Mouse (Mus musculus): Measurements from ENCODE around the gene 1810010D01Rik. TPM values are rescaled to one million over a fixed set of nuclear protein-coding genes. Genes with fewer than 3 reads are reported as not detected.

The 1810010D01Rik gene
- total RNA-seq, 2 experiments from 2014 or later, result not detected

DNA sequence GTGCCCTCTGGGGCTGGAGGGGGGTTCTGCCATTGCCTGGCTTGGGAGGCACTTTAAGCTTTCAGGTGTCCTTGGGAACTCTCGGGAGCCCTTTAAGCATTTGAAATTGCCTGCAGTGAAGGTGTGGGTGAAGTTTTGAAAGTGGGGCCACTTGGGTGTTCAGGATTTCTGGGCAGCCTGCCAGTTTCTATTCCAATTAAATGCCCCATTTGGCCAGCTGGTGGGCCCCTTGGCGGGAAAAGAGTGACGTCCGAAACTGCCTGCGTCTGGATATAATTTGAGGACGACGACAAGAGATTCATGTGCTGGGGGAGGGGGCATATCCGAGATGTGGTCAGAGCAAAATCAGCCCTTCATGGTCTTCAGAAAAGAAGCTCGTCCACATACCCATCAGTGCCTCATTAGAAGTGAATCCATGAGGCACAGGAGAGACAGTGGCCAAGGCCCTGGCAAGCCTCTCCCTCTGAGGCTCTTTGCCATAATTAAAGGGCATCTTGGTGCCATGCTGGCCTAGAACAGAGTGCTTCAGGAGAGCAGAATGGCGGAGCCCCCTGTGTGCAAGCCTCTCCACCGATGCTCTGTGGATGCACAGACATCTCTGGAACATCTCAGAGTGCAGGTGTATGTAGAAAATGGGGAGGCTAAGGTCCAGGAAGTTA is 26.4 kb downstream of the 1810010D01Rik start:
- no peak for ATAC-seq (replicated peaks; ENCODE audit: low FRiP score, poor library complexity, severe bottlenecking)

DNA sequence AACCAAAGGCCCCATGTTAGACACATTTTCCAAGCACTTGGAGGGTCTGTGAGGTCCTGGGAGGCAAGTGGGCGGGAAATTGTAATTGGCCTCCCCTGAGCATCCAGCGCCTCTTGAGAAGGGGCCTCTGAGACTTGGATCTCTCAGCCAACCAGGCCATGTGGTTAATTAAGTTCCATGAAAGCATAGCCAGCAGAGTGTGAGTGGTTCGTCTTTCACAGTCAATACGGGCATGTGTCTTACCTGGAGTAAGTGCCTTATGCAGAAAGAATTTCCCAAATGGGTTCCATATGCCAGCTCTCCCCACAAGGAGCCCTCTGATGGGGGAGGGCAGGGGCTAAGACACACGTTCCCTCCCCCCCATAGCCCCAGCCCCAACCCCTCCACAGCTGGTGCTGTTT is 28.2 kb downstream of the 1810010D01Rik start:
- ATAC-seq (replicated peaks; ENCODE audit: low FRiP score, poor library complexity, severe bottlenecking), result no peak

DNA sequence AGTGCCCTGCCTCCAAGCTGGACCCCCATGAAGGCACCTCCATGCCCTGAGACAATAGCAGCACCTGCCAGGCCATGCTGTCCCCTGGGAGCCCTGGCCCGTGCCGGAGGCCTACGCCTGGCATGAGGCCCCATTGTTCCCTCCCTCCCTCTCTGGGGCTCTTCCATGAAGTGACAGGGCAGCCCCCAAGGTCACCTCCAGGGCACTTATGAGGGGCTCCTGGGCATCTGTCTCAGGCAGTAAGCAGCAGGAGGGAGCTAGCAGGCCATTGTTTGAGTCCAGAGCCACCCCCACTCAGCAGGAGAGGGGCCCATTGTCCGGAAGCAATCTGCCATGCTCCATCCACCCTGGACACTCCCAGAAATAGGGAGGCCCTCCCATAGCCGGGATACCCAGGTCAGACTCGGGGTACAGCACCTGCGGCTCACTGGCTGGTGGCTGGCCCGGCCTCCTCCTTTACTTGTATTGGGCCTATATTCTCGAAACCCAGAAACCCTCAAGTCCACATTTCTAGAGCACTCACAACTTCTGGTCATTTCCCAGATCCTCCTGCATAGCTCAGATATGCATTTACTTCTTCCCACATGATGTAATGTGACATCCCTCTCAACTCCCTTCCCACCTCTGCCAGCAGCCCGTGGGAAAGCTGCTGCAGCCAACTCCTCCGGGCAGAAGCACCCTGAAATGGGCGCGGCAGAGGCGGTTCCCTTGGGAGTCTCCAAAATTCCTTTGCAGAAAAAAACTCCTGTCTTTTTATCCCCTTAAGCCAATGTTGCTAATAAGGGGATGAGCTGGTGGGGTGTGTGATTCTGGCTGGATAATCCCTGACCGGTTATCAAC is 30.9 kb downstream of the 1810010D01Rik start:
- no peak for ATAC-seq (replicated peaks; ENCODE audit: low FRiP score, poor library complexity, severe bottlenecking)

DNA sequence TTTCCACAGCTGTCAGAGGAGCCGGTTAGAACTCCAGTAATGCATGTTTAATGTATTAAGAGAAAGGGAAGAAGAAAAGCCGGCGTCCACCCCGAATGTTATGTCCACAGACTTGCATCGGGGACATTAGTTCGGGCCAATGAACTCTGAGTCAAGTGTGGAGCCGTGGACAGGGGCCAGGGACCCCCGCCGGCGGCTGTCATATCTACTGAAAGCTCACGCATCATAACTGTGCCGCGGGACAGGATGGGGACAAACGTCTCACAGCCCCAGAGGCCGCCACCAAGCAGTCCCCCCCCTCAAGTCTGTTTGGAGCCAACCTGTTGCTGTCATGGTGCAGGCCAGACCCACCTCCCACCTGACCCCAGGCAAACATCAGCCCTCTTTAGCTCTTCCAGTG is 34.4 kb downstream of the 1810010D01Rik start:
- no peak for ATAC-seq (replicated peaks; ENCODE audit: low FRiP score, poor library complexity, severe bottlenecking)

DNA sequence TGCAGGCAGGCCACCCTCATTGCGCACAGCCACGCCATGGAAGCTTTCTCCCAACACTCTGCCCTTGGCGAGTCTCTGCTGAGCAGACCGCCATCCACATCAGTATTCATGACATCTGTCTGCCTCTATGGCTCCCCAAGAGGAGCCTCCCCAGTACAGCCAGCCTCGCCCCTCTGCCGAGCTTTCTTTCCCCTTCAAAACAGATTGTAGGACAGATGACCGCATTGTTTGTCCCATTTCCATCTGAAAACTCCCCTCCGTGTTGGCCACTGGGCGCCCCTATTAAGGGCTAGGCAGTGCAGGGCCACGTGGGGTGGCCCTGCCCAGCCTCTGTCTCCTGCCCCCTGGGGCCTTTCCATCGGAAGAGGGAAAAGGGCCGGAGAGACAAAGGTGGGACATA is 34.8 kb downstream of the 1810010D01Rik start:
- no peak for ATAC-seq (replicated peaks; ENCODE audit: low FRiP score, poor library complexity, severe bottlenecking)

DNA sequence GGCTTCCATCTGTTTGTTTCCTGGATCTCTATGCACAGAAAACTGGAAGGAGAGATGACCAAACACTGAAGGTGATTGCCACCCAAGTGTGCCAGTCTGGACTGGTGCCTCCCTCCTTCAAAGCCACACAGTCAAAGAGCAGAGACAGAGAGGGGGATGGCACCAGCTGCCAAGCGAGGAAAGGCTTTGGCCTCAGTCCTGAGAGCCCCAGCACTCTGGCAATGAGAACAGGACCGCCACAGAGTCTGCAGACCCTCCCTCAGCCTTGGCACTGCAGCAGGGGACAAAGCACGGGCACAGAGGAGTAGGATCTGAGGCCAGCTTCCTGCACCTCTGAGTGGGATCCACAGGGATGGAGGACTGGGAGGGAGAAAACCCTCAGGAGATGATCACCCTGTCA is 38.2 kb downstream of the 1810010D01Rik start:
- ATAC-seq (replicated peaks; ENCODE audit: low FRiP score, poor library complexity, severe bottlenecking), result no peak

DNA sequence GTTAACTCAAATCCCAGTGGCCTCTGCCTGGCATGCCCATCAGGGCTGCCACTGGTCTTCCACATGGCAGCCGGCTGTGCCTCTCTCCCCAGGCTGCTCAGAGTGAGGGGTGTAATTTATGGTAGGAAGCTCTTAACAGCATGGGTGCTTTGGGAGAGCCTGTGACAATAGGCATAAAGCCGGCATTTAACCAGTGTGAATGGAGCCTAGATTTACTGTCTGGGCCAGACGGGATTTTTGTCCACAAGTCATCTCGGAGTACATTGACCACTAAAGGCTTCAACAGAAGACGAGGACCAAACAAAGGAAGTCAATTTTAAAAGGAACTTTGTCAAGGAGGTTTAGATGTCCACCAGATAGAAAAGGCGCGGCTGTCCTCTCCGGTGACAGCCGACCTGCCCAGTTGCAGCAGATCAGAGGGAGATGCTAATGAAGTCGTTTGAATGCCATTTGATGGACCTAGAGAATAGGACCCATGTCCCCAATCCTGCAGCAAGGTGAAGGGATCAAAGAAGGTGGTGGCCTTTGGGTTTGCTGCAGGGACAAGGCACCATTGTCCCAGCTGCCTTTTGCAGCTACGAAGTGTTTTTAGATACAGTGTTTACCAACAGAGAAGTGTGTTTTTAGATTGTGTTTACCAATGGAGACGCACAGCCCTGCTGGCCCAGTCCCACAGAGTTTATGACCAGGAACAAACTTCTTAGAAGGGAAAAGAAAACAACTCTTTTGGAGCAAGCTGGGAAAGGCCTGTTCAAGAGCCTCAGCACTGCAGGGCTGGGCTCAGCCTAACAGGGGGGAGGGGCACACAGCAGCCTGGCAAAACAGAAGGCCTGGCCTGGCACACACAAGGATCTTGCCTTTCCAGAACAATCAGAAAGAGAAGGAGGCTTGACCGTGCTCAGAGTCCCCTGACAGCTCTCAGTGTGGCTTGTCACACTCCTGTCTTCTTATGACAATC is 48.4 kb downstream of the 1810010D01Rik start:
- no peak for ATAC-seq (replicated peaks; ENCODE audit: low FRiP score, poor library complexity, severe bottlenecking)

Other genes starting within 250 kb of the 1810010D01Rik start
- gene Tpcn2, start 75.9 kb upstream of the 1810010D01Rik start, total RNA-seq (2015; ENCODE audit: low replicate concordance), result 3.8 and 4.6 TPM in 2 replicates
- 1.3 and 2.2 TPM in 2 replicates for gene Tpcn2, start 75.9 kb upstream of the 1810010D01Rik start, total RNA-seq (2017; ENCODE audit: low replicate concordance)
- not detected in 2 replicates for gene Mrgprf, start 92.7 kb upstream of the 1810010D01Rik start, total RNA-seq (2015; ENCODE audit: low replicate concordance)
- not detected in 2 replicates for gene Mrgprf, start 92.7 kb upstream of the 1810010D01Rik start, total RNA-seq (2017; ENCODE audit: low replicate concordance)
- not detected in 2 replicates for gene Mrgprd, start 106.7 kb upstream of the 1810010D01Rik start, total RNA-seq (2015; ENCODE audit: low replicate concordance)
- not detected in 2 replicates for gene Mrgprd, start 106.7 kb upstream of the 1810010D01Rik start, total RNA-seq (2017; ENCODE audit: low replicate concordance)

Data from erythroblast, adult 5-6 weeks (primary cell).